Mouse (Mus musculus): Measurements from ENCODE around the gene Prlh.

Gene Prlh

DNA sequence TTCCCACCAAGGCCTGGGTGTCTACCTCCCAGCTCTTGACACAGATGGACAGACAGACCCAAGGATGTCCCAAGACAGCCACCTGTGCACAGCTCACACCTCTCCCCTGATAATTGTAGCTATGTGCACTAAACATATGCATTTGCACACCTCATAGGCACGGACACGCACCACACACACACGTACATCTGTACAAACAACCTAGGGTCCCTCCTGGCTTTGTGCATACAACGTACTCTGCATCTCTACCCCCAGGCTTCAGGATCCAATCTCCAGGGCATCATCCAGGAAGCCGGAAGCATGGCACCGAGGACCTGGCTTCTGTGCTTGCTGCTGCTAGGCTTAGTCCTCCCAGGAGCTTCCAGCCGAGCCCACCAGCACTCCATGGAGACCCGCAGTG lies at the start of gene Prlh:
Gene Prlh, plus strand, starts transcription at position 301 of the 400 bp plus-strand sequence.
- no peak for DNase-seq (ENCODE audit: low spot score)

DNA sequence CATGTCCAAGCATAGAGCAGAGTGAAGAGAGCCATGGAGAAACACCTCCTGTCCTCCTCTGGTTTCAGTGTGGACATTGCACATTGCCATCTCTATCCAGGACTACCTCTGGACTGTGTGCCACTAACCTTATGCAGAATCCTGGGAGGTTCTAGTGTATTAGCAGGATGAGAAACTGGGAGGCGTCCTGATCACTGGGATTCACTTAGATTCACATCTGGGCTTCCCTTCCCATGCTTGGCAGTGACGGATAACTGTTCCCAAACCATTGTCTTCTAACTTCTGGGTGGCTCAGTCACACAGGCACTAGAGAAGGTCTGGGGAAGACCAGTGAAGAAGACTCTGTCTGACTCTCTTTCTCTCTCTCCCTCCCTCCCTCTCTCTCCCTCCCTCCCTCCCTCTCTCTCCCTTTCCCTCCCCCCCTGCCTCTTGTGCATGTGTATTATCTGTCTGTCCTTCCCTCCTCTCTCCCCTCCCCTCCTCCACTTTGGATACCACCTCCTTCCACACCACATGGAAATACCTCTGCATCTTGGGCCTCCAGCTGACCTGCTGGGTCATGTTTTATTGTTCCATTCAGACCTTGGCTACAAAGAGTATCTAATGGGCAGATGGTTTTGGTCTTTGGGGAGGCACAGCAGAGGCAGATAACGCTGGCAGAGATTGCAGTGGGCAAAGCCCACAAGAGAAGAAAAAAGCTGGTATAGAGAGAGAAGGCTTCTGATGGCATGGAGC lies 49.5 kb upstream of the Prlh start:
- no peak for DNase-seq (ENCODE audit: low spot score)

DNA sequence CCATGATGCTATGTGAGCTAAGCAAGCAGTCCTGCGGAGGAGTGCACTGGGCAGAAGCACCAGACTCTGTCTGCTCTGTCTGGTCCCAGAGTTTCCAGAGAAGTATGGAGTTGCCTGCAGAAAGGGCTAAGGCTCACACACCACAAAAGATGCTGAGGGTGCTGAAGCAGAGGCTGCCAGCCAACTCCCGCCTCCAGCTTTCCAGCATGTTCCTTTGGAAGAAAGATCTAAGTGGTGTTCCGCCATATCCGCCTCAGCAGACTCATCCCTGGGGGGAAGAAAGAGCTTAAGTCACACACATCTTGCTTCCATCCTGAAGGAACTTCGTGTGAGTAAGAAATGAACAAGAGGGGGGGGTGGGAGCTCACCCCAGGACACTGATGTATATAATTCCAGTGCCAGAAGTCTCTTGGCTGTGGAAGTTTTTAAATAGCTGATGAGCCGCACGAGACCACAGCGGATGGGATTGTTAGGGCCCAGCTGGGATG lies 48.9 kb upstream of the Prlh start:
- no peak for DNase-seq (ENCODE audit: low spot score)

DNA sequence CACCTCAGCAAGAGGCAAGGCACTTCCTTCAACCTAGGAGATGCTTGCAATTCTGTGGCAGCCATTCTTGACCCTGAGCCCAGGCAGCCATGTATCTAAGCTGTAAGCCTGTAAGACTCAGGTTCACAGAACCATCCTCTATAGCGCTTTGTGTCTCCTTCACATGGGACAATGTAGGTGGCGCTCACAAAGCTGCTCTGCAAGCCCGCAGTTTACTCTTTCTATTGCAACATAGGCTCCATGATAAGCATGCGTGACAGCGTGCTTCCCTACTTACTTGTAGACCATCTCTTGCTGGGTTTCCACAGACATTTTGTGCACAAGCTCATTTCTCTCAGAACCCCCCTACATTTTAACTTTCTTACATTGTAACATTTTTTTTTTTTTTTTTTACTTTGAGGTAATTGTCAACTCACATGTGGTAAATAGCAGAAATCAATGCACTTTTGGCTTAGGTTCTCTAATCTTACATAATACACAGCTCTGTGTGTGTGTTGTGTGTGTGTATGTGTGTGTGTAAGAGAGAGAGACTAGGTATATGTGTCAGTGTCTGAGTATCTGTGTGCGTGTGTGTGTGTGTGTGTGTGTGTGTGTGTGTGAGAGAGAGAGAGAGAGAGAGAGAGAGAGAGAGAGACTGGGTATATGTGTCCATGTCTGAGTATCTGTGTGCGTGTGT lies 48.0 kb upstream of the Prlh start:
- no peak for DNase-seq (ENCODE audit: low spot score)

DNA sequence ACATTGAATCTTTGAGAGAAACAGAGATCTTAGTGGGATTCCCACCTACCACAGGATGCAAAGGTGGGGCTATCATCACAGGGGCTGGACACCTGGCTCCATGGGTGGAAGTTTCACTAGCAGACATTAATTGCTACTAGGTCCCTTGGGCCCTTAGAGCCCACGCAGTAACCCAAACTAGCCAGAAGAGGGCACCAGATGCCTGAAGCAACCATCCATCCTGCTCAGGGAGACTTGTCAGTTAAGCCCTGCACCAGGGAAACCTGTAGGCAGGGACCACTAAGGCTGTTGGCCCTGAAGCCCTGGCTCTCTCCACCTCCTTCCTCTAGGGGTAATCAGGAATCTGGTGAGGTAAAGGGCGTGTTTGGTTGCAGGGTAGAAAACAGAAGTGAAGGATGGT lies 46.6 kb upstream of the Prlh start:
- peak; percentile 43 for DNase-seq (ENCODE audit: low spot score)

DNA sequence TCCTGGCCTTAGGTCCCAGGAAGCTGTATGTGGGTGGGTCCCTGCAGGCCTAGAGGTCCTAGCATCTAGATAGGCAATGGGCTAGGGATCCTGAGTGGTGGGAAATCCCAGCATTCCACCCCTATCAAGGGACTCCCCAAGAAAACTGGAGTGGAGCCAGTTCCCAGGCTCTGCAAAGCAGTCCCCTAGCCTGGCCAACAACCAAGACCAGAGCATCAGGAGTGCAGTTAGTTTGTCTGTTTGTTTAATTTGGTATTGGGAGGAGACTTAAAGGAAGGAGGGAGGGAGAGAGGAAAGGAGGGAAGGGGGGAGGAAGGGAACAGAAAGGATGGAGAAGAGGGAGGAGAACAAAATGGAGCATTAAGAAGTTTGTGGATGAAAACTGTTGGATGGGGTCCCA lies 43.7 kb upstream of the Prlh start:
- no peak for DNase-seq (ENCODE audit: low spot score)

DNA sequence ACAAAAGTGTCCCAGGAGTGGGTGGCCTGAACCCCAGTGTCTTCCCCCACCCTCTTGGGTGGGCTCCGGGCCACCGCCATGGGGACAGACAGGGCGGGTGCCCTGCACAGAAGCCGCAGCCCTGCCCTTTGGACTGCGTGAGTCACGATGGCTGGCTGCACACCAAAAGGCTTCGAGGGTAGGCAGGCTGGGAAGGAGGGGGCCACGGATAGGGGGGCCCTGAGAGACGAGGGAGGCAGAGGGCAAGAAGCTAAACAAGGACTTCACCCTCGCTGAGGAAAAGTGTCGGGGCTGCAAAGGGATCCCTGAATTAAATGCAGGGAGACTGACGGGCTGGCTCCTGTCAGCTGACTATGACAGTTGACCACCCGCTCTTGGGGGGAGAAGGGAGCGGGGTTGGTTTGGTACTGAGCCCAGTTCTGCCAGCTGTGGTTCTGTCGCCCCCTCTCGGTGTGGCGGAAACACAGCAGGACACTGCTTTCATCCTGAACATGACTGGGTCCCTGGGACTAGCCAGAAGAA lies 43.2 kb upstream of the Prlh start:
- DNase-seq (ENCODE audit: low spot score): peak; percentile 41

DNA sequence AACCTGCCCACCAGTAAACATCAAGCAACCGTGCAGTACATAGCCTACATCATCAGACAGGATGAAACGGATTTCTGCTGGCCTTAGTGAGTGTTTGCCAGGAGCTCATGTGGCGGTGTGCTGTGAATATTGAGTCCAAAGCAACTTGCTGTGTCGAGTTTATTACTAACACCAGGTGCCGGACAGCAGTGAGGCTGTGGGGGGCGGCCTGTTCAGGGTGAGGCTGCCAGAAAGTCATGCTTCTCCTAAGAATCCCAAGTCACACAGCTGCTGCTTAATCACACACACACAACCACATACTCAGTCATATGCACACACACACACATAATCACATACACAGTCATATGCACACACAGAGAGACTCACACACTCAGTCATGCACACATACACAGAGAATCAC lies 39.7 kb upstream of the Prlh start:
- DNase-seq (ENCODE audit: low spot score): no peak

DNA sequence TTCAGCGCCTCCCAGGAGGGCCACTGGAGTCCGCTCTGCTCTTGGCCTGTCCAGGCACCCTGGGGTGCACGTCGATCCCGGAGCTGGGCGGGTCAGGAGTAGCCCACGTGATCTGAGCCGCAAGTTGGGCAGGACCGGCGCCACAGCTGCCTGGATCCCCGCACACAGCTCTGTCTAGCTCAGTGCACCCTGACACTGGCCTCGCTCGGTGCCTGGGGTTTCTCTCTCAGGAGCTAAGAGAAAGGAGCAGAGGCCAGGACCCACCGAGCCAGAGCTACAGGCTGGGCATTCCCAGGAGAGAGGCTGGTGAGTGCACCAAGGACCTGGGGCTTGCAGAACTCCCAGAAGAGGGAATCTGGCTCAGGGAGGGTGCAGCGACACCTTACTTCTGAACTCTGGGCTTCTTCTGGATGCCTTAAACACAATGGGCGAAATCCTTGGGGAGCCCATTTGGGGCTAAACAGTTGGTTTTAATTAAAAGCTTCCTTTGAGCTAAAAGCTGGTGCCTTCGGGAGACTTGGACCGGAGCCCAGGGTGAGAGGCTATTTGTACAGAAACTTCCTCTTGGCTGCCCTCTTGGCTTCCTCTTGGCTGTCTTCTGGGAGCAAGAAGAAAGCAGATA lies 37.8 kb upstream of the Prlh start, which contains the start of gene Mlph:
Gene Mlph, plus strand, starts transcription at position 138 of the 622 bp plus-strand sequence.
- peak; percentile 45 for DNase-seq (ENCODE audit: low spot score)

DNA sequence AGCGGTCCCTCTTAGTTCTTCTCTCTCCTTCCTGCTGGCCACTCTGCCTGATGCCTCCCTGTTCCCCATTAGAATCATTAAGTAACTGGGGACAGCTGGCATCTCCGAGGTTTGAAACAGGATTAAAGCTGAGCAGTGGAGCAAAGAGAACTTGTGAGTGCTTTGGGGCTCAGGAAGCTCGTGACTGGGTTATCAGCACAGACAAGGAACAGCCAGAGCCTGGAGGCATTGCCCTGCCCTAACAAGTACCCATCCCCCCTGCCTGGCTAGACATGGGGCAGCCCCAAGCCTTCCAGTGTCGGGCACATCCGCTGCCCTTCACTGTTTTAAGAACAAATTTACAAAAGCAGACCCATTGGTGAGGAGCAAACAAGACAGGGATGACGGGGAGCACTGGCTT lies 35.4 kb upstream of the Prlh start:
- DNase-seq (ENCODE audit: low spot score): no peak

DNA sequence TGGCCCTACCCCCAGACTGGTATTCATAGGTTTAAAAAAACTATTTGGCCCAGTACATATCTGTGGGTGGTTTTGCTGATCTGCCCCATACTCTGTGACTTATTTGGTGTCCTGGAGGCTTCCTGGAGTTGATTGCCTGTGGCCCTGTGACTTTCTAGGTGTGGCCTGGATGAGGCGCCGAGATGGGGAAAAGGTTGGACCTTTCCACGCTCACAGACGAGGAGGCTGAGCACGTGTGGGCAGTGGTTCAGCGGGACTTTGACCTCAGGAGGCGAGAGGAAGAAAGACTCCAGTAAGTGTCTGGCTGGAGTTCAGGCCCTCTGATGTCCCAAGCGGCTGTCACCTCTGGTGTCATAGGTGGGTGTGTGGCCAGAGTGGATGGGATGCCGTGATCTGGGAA lies 31.2 kb upstream of the Prlh start:
- DNase-seq (ENCODE audit: low spot score): no peak

DNA sequence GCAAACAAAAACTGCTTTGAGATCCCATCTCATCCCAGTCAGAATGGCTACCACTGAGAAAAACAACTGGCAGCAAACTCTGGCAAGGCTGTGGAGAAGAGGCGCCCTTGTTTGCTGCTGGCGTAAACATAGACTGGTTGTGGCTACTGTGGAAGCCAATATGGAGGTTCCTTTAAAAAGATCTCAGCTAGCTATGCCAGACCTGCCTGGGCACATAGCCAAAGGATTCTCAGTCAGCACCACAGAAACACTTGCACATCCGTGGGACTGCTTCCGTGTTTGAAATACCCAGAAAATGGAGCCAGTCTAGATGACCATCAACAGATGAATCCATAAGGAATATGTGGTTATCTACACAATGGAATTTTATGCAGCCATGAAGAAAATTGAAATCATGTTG lies 26.9 kb upstream of the Prlh start:
- no peak for DNase-seq (ENCODE audit: low spot score)

DNA sequence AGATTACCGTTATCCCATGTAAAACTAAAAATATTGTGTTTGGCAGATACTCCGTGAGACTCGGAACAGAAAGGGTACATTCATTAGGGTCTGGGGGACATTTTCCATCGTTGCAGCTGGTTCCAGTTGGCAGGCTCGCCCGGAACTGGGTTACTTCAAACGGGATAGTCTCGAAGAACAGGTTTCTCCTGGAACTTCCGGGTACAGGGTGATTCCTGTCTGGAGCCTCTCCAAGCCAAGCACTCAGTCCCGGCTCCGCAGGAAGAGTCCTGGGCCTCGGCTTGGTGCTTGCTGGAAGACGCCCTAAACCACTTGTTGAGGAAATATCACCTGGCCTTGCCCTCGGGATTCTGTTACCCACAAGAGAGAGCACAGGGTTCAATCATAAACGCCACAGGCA lies 25.6 kb upstream of the Prlh start:
- DNase-seq (ENCODE audit: low spot score): no peak

DNA sequence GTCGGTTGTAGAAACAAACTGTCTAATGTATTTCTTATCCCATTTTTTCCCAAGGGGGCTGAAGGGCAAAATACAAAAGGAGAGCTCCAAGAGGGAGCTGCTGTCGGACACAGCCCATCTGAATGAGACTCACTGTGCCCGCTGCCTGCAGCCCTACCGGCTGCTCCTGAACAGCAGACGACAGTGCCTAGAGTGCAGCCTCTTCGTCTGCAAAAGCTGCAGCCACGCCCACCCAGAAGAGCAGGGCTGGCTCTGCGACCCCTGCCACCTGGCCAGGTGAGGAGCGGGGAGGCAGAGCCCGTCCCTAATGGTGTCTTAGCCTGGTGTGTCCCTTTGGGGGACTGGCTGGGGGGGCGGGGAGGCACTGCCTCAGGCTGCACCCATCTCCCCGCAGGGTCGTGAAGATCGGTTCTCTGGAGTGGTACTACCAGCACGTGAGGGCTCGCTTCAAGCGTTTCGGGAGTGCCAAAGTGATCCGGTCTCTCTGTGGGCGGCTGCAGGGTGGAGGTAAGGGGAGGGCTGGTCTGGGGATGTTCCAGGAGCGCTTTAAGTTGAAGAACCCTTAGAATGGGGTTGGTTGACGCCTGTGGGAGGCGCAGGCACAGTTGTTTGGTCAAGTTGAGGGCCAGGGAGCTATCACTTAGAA lies 24.9 kb upstream of the Prlh start:
- no peak for DNase-seq (ENCODE audit: low spot score)

DNA sequence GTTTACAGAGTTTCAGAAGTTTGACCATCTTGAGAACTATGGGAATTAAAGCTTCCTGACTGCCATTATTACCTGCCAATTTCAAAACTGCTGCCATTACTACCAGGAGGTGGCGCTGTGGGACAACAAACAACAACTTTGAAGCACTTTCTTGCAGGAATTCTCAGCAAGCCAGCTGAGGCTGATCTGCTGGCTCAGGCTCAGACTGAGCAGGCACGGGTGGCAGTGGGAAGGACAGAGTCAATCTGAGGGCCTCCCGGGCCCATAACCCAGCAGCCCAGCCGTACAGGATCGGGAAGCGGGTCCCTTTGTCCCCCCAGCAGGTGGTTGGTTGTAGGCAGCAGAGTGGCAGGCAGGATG lies 24.4 kb upstream of the Prlh start:
- DNase-seq (ENCODE audit: low spot score): peak; percentile 79

DNA sequence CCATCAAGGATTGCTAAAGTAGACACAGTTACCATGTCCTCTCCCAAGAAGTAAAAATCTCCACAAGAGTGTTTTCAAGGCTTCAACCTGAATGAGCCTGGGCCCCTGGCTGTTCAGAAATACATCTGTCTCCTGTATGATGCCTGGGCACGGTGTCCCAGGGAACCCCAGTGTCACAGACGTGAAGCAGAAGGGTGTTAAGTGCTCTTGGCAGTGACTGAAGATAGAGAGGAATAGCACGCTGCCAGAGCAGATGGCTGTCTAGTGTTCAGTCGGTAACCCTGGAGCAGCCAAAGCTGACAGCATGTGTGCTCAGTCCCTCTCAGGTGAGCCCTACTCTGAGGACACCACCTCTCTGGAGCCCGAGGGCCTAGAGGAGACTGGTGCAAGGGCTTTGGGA lies 19.9 kb upstream of the Prlh start:
- no peak for DNase-seq (ENCODE audit: low spot score)

DNA sequence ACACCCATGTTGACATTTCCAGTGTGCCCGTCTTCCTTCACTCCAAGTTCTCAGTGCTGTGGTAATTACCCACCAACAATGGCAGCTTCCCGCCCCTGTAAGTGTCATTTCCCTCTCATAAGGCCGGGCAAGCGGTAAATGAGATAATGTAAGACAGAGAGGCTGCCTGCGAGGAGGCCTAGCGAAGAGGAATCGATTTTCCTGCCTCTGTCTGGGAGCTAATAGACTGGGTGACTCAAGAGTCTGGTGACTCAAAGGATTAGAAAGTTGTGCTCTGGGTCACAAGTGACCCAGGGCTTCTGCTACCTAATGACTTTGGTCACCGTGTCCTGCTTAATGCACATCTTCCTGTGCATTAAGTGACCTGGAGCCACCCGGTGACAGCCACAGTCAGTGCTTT lies 15.9 kb upstream of the Prlh start:
- no peak for DNase-seq (ENCODE audit: low spot score)

DNA sequence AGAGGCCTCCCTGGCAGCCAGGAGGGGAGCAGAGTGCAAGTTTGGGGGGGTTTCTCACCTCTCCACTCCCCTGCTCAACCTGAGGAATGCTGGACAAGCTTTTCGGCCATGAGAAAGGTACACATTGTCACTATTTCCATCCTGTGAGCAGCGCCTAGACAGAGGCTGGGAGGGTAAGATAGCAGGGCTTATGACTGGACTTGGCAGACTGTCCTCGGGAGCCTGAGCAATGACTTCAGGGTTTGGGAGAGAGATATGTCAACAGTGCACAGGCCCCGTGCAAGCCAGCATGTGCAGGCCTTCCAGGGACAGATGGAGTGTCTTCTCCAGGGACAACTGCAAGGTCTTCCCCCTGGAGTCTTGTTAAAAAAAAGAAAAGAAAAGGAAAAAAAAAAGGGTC lies 12.9 kb upstream of the Prlh start:
- no peak for DNase-seq (ENCODE audit: low spot score)

DNA sequence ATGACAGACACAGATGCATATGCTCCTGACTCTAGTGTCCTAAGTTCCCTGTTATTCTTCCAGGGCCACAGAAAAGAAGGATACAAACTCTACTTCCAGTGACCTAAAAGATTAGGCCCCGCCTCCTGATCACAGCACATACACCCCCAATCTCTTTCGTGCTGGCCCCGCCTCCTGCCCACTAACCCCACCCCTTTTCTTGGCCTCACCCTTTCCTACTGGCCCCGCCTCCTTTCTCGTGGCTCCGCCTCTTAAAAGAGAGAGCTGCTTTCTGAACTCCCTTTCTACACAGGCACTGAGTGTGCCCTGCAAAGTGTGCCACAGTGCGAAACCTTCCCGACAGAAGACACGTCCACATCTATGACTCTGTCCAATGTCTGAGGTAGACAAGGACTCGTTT lies 7.7 kb upstream of the Prlh start:
- DNase-seq (ENCODE audit: low spot score): no peak

DNA sequence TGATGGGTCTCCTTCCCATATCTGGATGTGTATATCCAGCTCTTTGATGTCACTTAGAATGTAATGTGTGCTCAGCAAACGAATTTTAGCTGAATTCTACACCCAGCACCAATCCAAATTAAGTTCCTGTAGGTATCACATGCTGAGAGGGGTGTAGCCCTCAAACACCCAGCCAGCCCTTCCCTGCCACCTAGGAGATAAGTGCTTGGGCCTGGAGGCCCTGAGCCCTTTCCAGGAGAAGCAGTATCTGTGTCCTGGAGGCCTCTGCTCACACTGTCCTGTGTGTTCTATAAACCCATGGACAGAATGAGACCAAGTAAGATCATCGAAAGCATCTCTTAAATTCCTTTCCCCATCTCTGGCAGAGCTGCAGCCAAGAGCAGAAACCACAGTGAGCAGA lies 5.7 kb upstream of the Prlh start:
- DNase-seq (ENCODE audit: low spot score): no peak

DNA sequence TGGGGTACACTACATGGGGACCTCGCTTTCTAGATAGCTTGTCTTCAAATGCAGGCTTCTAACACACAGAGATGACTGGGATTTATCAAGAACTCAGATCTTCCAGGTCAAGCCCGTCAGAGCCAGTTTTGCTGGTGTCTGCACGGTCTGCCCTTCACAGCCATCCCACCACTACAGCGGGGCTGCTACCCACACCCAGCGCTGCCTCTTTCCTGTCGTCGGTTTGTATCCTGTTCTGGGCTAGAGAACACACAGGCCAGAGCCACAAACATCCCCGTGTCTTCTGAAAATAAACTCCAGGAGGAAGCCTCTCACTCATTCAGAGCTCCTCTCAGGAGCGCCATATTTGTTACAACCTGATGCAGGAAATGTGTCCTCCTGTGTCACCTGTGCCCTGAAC lies 3.6 kb upstream of the Prlh start:
- no peak for DNase-seq (ENCODE audit: low spot score)

DNA sequence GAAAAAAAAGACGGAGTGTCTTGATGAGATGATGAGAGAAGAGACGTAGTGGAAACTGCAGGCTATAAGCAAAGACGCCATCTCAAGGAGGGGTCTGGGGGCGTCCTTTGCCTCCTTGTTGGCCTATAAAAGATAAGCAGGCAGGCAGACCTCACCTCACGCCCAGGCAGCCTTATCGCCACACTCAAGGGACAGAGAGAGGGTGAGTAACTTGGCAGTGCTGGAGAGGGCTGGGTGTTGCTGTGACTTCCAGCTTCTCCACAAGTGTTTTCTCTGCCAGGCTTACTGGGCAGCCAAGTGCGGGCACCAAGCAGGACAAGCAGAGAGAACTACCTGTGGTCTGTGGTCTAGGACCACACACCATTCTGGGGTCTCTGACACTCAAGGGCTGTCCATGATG lies 1.2 kb upstream of the Prlh start:
- no peak for DNase-seq (ENCODE audit: low spot score)

DNA sequence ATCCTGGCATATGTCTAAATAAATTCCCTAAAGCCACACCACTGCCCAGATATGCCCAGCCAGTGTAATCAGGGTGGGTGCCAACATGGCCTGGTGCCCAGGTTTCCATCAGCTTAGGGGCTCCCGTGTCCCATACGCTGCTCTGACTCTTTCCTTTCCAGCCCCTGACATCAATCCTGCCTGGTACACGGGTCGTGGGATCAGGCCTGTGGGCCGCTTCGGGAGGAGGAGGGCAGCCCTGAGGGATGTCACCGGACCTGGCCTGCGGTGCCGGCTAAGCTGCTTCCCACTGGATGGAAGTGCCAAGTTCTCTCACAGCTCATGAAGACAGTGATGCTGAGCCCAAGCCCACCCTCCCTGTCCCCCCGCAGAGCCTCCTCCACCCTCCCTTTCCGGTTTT lies 780 bp downstream of the Prlh start:
- no peak for DNase-seq (ENCODE audit: low spot score)

Measured in ovary, postnatal 36 days (tissue).